Mouse (Mus musculus) G1E (cell line): ENCODE data around the gene Grip1. TPM values are rescaled to one million over a fixed set of nuclear protein-coding genes. Genes with fewer than 3 reads are reported as not detected.

ENCODE experiments used
- ATAC-seq: 2 replicates; pipeline ENCODE4 v1.8.0; 2016; ENCODE audit warnings: mild to moderate bottlenecking; ENCODE audit not compliant: insufficient number of reproducible peaks, poor library complexity, low FRiP score, severe bottlenecking; ENCODE audit errors: extremely low read depth
- DNase-seq: peaks from one replicate; pipeline ENCODE4 v3.0.0; 2012; ENCODE audit warnings: low spot score
- H3K27me3 ChIP-seq: 2 replicates; pipeline ENCODE4 v1.6.1; 2012; ENCODE audit warnings: mild to moderate bottlenecking, low read length, inconsistent platforms; ENCODE audit not compliant: insufficient read depth
- H3K36me3 ChIP-seq: replicated peaks from 2 replicates; pipeline ENCODE3; 2012; ENCODE audit warnings: mild to moderate bottlenecking, inconsistent platforms
- H3K4me1 ChIP-seq: 2 replicates; pipeline ENCODE4 v1.6.1; 2012; ENCODE audit warnings: low read depth, low read length, inconsistent platforms, mixed read lengths; ENCODE audit not compliant: insufficient read depth
- H3K4me3 ChIP-seq: 2 replicates; pipeline ENCODE4 v1.5.1; 2012; ENCODE audit warnings: low read depth, mild to moderate bottlenecking, inconsistent platforms, low read length, moderate library complexity, mixed read lengths
- H3K9me3 ChIP-seq: replicated peaks from 2 replicates; pipeline ENCODE4 v1.6.1; 2012; ENCODE audit warnings: inconsistent platforms
- CTCF ChIP-seq: IDR thresholded peaks from 2 replicates; pipeline ENCODE4 v1.5.1; 2012; ENCODE audit warnings: low read depth, low read length, inconsistent platforms, mixed read lengths
- GATA1 ChIP-seq: IDR thresholded peaks from 2 replicates; pipeline ENCODE4 v1.6.1; 2012; ENCODE audit warnings: borderline replicate concordance, low read length, inconsistent platforms, mixed read lengths
- GATA2 ChIP-seq: IDR thresholded peaks from 2 replicates; pipeline ENCODE4 v1.6.1; 2012; ENCODE audit warnings: low read depth, low read length, inconsistent platforms, borderline replicate concordance
- POLR2AphosphoS5 ChIP-seq: IDR thresholded peaks from 2 replicates; pipeline ENCODE4 v1.6.1; 2012; ENCODE audit warnings: low read depth, low read length, inconsistent platforms; ENCODE audit not compliant: insufficient replicate concordance
- TAL1 ChIP-seq: conservative IDR thresholded peaks from 2 replicates; pipeline ENCODE4 v1.6.1; 2012; ENCODE audit warnings: low read depth, low read length, inconsistent platforms, mixed read lengths
- polyA plus RNA-seq: library from polyadenylated mRNA; stranded (reverse); fragments of >175 nt; gene quantifications from 2 replicates; pipeline ENCODE4 v1.2.3, GENCODE M21; 2012
- total RNA-seq, 2 experiments: library from RNA; stranded (forward) in 1 of 2; stranded (reverse) in 1 of 2; fragments of 200-1000 nt in 1 of 2; fragments of >200 nt in 1 of 2; fragmentation: Nextera tagmentation in 1 of 2; gene quantifications; 2 replicates each; pipeline ENCODE4 v1.2.3; 2014 to 2017

Grip1 gene
- total and polyA plus RNA-seq, 3 experiments, result 0.11 TPM; not detected in 2

DNA sequence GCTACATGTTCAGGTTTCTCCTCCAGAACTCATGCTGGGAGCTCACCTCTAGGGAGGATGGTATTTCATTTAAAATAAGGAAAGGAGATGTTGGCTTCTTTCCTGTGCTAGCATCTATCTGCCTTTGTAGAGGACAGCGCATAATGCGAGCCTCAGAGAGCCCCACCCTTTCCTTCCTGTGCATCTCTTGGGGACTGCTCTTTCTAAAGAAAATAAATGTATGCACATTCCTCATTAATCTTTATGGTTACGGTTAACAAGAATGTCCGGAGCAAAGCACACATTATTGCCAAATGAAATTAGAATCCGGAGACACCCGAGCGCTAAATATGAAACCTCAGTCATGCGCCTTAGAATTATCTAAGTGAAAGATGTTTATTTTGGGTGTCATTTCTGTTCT lies 490.3 kb downstream of the Grip1 start:
- Histone ChIP-seq H3K4me1 (no peaks in the 10 kb centered on the region), H3K9me3 (peaks cover 32% of the 10 kb centered on the region), H3K4me3 (no peak overlapping the region), H3K27me3 (no peaks in the 10 kb centered on the region), H3K36me3 (no peaks in the 10 kb centered on the region)
- TF ChIP-seq POLR2AphosphoS5 (no peak), GATA1 (no peak), GATA2 (no peak), TAL1 (no peak), CTCF (no peak)
- ATAC-seq (no peak), DNase-seq (no peak)

GRCm38 (mm10) chr10:119951460-119951859 lies 497.8 kb downstream of the Grip1 start:
- Histone ChIP-seq H3K4me1 (no peaks in the 10 kb centered on the region), H3K27me3 (no peaks in the 10 kb centered on the region), H3K9me3 (peaks cover 44% of the 10 kb centered on the region), H3K4me3 (no peak overlapping the region), H3K36me3 (no peaks in the 10 kb centered on the region)
- no peak for TF ChIP-seq GATA1
- no peak for TF ChIP-seq TAL1
- TF ChIP-seq CTCF, result no peak
- no peak for TF ChIP-seq POLR2AphosphoS5
- no peak for TF ChIP-seq GATA2
- DNase-seq (no peak), ATAC-seq (no peak)

GRCm38 (mm10) chr10:119957260-119957955 lies 503.8 kb downstream of the Grip1 start:
- TF ChIP-seq CTCF, result no peak
- no peak for TF ChIP-seq GATA2
- TF ChIP-seq POLR2AphosphoS5, result no peak
- no peak for TF ChIP-seq GATA1
- no peak for TF ChIP-seq TAL1
- Histone ChIP-seq H3K4me1 (no peaks in the 10 kb centered on the region), H3K27me3 (no peaks in the 10 kb centered on the region), H3K36me3 (no peaks in the 10 kb centered on the region), H3K4me3 (no peak overlapping the region), H3K9me3 (peaks cover 47% of the 10 kb centered on the region)
- DNase-seq, result no peak
- no peak for ATAC-seq

- no peaks in the 10 kb centered on the region for H3K36me3 ChIP-seq
- peaks cover 40% of the 10 kb centered on the region for H3K9me3 ChIP-seq
- ATAC-seq (no peak), DNase-seq (no peak)
- H3K4me3 ChIP-seq, result no peak overlapping the region
- TF ChIP-seq GATA2 (no peak), POLR2AphosphoS5 (no peak), CTCF (no peak), GATA1 (no peak), TAL1 (no peak)
- no peaks in the 10 kb centered on the region for H3K4me1 ChIP-seq
- H3K27me3 ChIP-seq, result no peaks in the 10 kb centered on the region
These were observed 507.3 kb downstream of the Grip1 start for GRCm38 (mm10) chr10:119960915-119961314.

DNA sequence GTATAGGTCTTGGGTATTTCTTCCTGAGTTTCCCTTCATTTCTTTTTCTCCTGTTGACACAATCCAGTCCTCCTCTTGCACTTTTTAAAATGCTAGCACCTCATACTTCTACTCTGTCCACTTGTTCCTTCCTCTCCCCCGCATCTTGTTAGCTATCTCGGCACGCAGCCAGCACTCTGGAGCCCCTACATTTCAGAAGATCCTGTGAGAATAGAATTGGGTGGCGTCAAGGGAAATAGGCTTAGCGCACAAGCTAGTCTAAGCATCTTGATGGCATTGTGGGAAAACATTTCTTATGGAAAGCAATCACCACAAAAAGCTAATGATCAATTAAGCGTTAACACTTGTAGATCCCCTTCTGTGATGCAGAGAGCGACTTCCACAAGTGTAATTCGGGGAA lies 512.7 kb downstream of the Grip1 start:
- no peak for ATAC-seq
- no peak overlapping the region for H3K4me3 ChIP-seq
- DNase-seq, result no peak
- H3K9me3 ChIP-seq, result peaks cover 44% of the 10 kb centered on the region
- no peaks in the 10 kb centered on the region for H3K27me3 ChIP-seq
- no peaks in the 10 kb centered on the region for H3K36me3 ChIP-seq
- TF ChIP-seq GATA1, result no peak
- no peak for TF ChIP-seq CTCF
- TF ChIP-seq POLR2AphosphoS5, result no peak
- no peak for TF ChIP-seq TAL1
- TF ChIP-seq GATA2, result no peak
- H3K4me1 ChIP-seq, result no peaks in the 10 kb centered on the region

DNA sequence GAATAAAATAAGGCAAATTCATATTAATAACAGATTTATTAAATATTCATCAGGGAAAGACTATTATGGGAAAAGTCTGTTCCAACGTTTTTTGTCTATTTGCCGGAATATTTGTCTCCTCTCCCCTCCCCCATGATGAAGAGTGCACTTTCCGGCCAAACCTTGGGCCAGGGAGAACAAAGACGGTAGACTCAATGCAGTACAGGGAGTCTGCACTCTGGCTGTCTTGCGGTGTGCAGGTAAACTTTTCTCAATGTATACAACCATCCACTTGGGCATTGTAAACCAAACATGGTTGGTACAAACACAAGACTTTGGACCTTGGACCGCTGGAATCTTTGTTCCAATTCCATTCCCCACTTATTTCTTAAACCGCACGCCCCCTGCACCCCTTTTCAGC lies 525.8 kb downstream of the Grip1 start:
- Histone ChIP-seq H3K36me3 (no peaks in the 10 kb centered on the region), H3K4me1 (no peaks in the 10 kb centered on the region), H3K4me3 (no peak overlapping the region), H3K9me3 (peaks cover 49% of the 10 kb centered on the region), H3K27me3 (no peaks in the 10 kb centered on the region)
- ATAC-seq (no peak), DNase-seq (no peak)
- TF ChIP-seq CTCF (no peak), POLR2AphosphoS5 (no peak), GATA1 (no peak), GATA2 (no peak), TAL1 (no peak)

- no peak for ATAC-seq
- no peaks in the 10 kb centered on the region for H3K36me3 ChIP-seq
- DNase-seq, result no peak
- no peaks in the 10 kb centered on the region for H3K27me3 ChIP-seq
- TF ChIP-seq CTCF, result no peak
- no peak for TF ChIP-seq GATA2
- TF ChIP-seq TAL1, result no peak
- no peaks in the 10 kb centered on the region for H3K4me1 ChIP-seq
- peaks cover 49% of the 10 kb centered on the region for H3K9me3 ChIP-seq
- no peak overlapping the region for H3K4me3 ChIP-seq
These were observed 526.4 kb downstream of the Grip1 start for GRCm38 (mm10) chr10:119980032-119980431.
